Mouse (Mus musculus) neural tube, embryonic 14.5 days (tissue): ENCODE results near the gene Jrkl. TPM values are rescaled to one million over a fixed set of nuclear protein-coding genes. Genes with fewer than 3 reads are reported as not detected.
A peak's percentile ranks its signal among the peaks of the same experiment; 100 is the strongest.

Experiments
- ATAC-seq: fragments of 200-750 bp; cut with Nextera tagmentation; 2 replicates; pipeline ENCODE4 v1.8.0; 2017; ENCODE audit warnings: low read depth, mild to moderate bottlenecking, moderate TSS enrichment, moderate library complexity
- H3K27ac ChIP-seq: fragments of 300-500 bp; sonication (generic); 2 replicates; pipeline ENCODE4 v1.5.1; 2014; ENCODE audit warnings: low read depth, mild to moderate bottlenecking, control low read depth, low read length, moderate library complexity, mixed read lengths
- H3K27me3 ChIP-seq: fragments of 300-500 bp; sonication (generic); 2 replicates; pipeline ENCODE4 v1.6.1; 2014; ENCODE audit warnings: low read length; ENCODE audit not compliant: control insufficient read depth, insufficient read depth
- H3K36me3 ChIP-seq: fragments of 300-500 bp; sonication (generic); 2 replicates; pipeline ENCODE4 v1.6.1; 2014; ENCODE audit warnings: low read length, mixed read lengths; ENCODE audit not compliant: control insufficient read depth, insufficient read depth
- H3K4me1 ChIP-seq: fragments of 300-500 bp; sonication (generic); 2 replicates; pipeline ENCODE4 v1.6.1; 2014; ENCODE audit warnings: low read length; ENCODE audit not compliant: control insufficient read depth, insufficient read depth
- H3K4me2 ChIP-seq: fragments of 300-500 bp; sonication (generic); 2 replicates; pipeline ENCODE4 v1.6.1; 2014; ENCODE audit warnings: mild to moderate bottlenecking, low read depth, low read length, control low read depth
- H3K4me3 ChIP-seq: fragments of 300-500 bp; sonication (generic); 2 replicates; pipeline ENCODE4 v1.5.1; 2014; ENCODE audit warnings: low read depth, low read length, control low read depth, mixed read lengths
- H3K9ac ChIP-seq: fragments of 300-500 bp; sonication (generic); replicated peaks from 2 replicates; pipeline ENCODE4 v1.6.1; 2014; ENCODE audit warnings: low read depth, mild to moderate bottlenecking, control low read depth, low read length, mixed read lengths
- H3K9me3 ChIP-seq: fragments of 300-500 bp; sonication (generic); 2 replicates; pipeline ENCODE4 v1.6.1; 2016; ENCODE audit warnings: low read length; ENCODE audit not compliant: control insufficient read depth
- WGBS: fragments of 180-500 bp; shearing (Covaris S2); extraction: QIAGEN DNeasy Blood & Tissue Kit; methylation state at CpG from one replicate; pipeline ENCODE4 v1.1.7; 2014; 5-methylcytosine and 5-hydroxymethylcytosine counted together
- polyA plus RNA-seq: library from polyadenylated mRNA; unstranded; fragments of >200 nt; fragmentation: Nextera tagmentation; extraction: Ambion mirVana; gene quantifications from 2 replicates; pipeline ENCODE4 v1.2.1, GENCODE M21; 2014

Gene Jrkl
- 9.1 and 11.7 TPM in 2 replicates for polyA plus RNA-seq

GRCm38 (mm10) chr9:13245481-13245880 lies at the start of gene Jrkl:
Jrkl (minus strand) TSS chr9:13245829.
- peak within 1 kb of the TSS; percentile 43 for H3K4me3 ChIP-seq
- peak; percentile 25 for ATAC-seq
- WGBS = 7% methylated on average over 10 of the region's 10 CpGs
- no peak within 1 kb of the TSS for H3K27ac ChIP-seq
- no peaks in the 10 kb centered on the region for H3K36me3 ChIP-seq
- H3K27me3 ChIP-seq = no peaks in the 10 kb centered on the region
- H3K9ac ChIP-seq = peak within 1 kb of the TSS; percentile 42; the same call in 1 of the 2 replicates
- H3K4me1 ChIP-seq = peaks cover 22% of the 10 kb centered on the region; the same call in 1 of the 2 replicates
- no peaks in the 10 kb centered on the region for H3K9me3 ChIP-seq
- H3K4me2 ChIP-seq = peak within 1 kb of the TSS; percentile 68

GRCm38 (mm10) chr9:13287482-13287881 lies 41.9 kb upstream of the Jrkl start:
- no peaks in the 10 kb centered on the region for H3K36me3 ChIP-seq
- no peak overlapping the region for H3K4me3 ChIP-seq
- H3K27me3 ChIP-seq = no peaks in the 10 kb centered on the region
- H3K9ac ChIP-seq = no peak overlapping the region
- H3K27ac ChIP-seq = no peak overlapping the region
- H3K9me3 ChIP-seq = no peaks in the 10 kb centered on the region
- no peaks in the 10 kb centered on the region for H3K4me1 ChIP-seq
- ATAC-seq = no peak
- no peak overlapping the region for H3K4me2 ChIP-seq
- 69% methylated on average over 2 of the region's 2 CpGs for WGBS

GRCm38 (mm10) chr9:13273219-13273618 lies 27.6 kb upstream of the Jrkl start:
- H3K9me3 ChIP-seq = no peaks in the 10 kb centered on the region
- 92% methylated on average over 1 of the region's 1 CpGs for WGBS

GRCm38 (mm10) chr9:13260980-13261379 lies 15.4 kb upstream of the Jrkl start:
- H3K9me3 ChIP-seq = no peaks in the 10 kb centered on the region
- WGBS = 91% methylated on average over 3 of the region's 3 CpGs
- no peak overlapping the region for H3K4me3 ChIP-seq

More at GRCm38 (mm10) chr9:13273219-13273618, 27.6 kb upstream of the Jrkl start:
- no peak overlapping the region for H3K27ac ChIP-seq
- H3K4me1 ChIP-seq = no peaks in the 10 kb centered on the region
- H3K4me3 ChIP-seq = no peak overlapping the region
- no peaks in the 10 kb centered on the region for H3K36me3 ChIP-seq
- no peak overlapping the region for H3K4me2 ChIP-seq
- H3K27me3 ChIP-seq = no peaks in the 10 kb centered on the region
- ATAC-seq = no peak
- no peak overlapping the region for H3K9ac ChIP-seq

GRCm38 (mm10) chr9:13258173-13258572 lies 12.5 kb upstream of the Jrkl start:
- Histone ChIP-seq H3K9me3 (no peaks in the 10 kb centered on the region), H3K36me3 (no peaks in the 10 kb centered on the region)
- 94% methylated on average over 2 of the region's 2 CpGs for WGBS

More at GRCm38 (mm10) chr9:13260980-13261379, 15.4 kb upstream of the Jrkl start:
- no peak for ATAC-seq
- H3K36me3 ChIP-seq = no peaks in the 10 kb centered on the region
- H3K4me2 ChIP-seq = no peak overlapping the region
- H3K4me1 ChIP-seq = no peaks in the 10 kb centered on the region
- H3K27me3 ChIP-seq = no peaks in the 10 kb centered on the region
- H3K9ac ChIP-seq = no peak overlapping the region
- H3K27ac ChIP-seq = no peak overlapping the region

GRCm38 (mm10) chr9:13256726-13257125 lies 11.1 kb upstream of the Jrkl start:
- no peaks in the 10 kb centered on the region for H3K36me3 ChIP-seq
- H3K9me3 ChIP-seq = no peaks in the 10 kb centered on the region
- H3K4me2 ChIP-seq = no peak overlapping the region
- H3K9ac ChIP-seq = no peak overlapping the region
- no peak overlapping the region for H3K4me3 ChIP-seq
- 100% methylated on average over 1 of the region's 1 CpGs for WGBS
- no peak overlapping the region for H3K27ac ChIP-seq
- no peaks in the 10 kb centered on the region for H3K27me3 ChIP-seq
- no peaks in the 10 kb centered on the region for H3K4me1 ChIP-seq
- no peak for ATAC-seq

More at GRCm38 (mm10) chr9:13258173-13258572, 12.5 kb upstream of the Jrkl start:
- no peak overlapping the region for H3K9ac ChIP-seq
- no peak overlapping the region for H3K27ac ChIP-seq
- H3K27me3 ChIP-seq = no peaks in the 10 kb centered on the region
- no peak overlapping the region for H3K4me3 ChIP-seq
- H3K4me1 ChIP-seq = no peaks in the 10 kb centered on the region
- H3K4me2 ChIP-seq = no peak overlapping the region
- ATAC-seq = no peak

GRCm38 (mm10) chr9:13251251-13251650 lies 5.6 kb upstream of the Jrkl start:
- no peak overlapping the region for H3K4me2 ChIP-seq
- H3K4me3 ChIP-seq = no peak overlapping the region
- no peaks in the 10 kb centered on the region for H3K9me3 ChIP-seq
- 90% methylated on average over 2 of the region's 2 CpGs for WGBS
- no peak overlapping the region for H3K9ac ChIP-seq
- no peaks in the 10 kb centered on the region for H3K27me3 ChIP-seq
- 0 out of 2 replicates have a peak, but pooled peaks cover 6% of the 10 kb centered on the region for H3K4me1 ChIP-seq
- H3K27ac ChIP-seq = no peak overlapping the region
- ATAC-seq = no peak
- no peaks in the 10 kb centered on the region for H3K36me3 ChIP-seq

GRCm38 (mm10) chr9:13248104-13248503 lies 2.5 kb upstream of the Jrkl start:
- H3K27me3 ChIP-seq = no peaks in the 10 kb centered on the region
- 97% methylated on average over 4 of the region's 4 CpGs for WGBS
- peaks cover 22% of the 10 kb centered on the region; the same call in 1 of the 2 replicates for H3K4me1 ChIP-seq
- H3K4me2 ChIP-seq = no peak overlapping the region
- H3K9ac ChIP-seq = no peak overlapping the region
- H3K4me3 ChIP-seq = no peak overlapping the region
- no peaks in the 10 kb centered on the region for H3K36me3 ChIP-seq
- H3K27ac ChIP-seq = no peak overlapping the region
- ATAC-seq = no peak
- no peaks in the 10 kb centered on the region for H3K9me3 ChIP-seq

- no peaks in the 10 kb centered on the region for H3K36me3 ChIP-seq
- H3K27me3 ChIP-seq = no peaks in the 10 kb centered on the region
- H3K4me3 ChIP-seq = peak within 1 kb of the TSS; percentile 61
- ATAC-seq = peak; percentile 97
- H3K27ac ChIP-seq = peak within 1 kb of the TSS; percentile 87
- H3K4me1 ChIP-seq = peaks cover 22% of the 10 kb centered on the region; the same call in 1 of the 2 replicates
- H3K9me3 ChIP-seq = no peaks in the 10 kb centered on the region
- 3% methylated on average over 29 of the region's 39 CpGs for WGBS
- H3K9ac ChIP-seq = peak within 1 kb of the TSS; percentile 71
- H3K4me2 ChIP-seq = peak within 1 kb of the TSS; percentile 77
Measured at GRCm38 (mm10) chr9:13246815-13247638, 1.4 kb upstream of the Jrkl start, which contains the start of gene Ccdc82. Ccdc82 (plus strand) TSS chr9:13246955.
